Mouse (Mus musculus): ENCODE data around the gene Fgfr2.

- TF ChIP-seq CTCF (conservative IDR thresholded peaks at IDR 0.05; ENCODE audit: low read length) (no peak), POU5F1 (IDR thresholded peaks at IDR 0.05; ENCODE audit: borderline replicate concordance, low read length) (no peak)
Measured at GRCm38 (mm10) chr7:130523451-130523850, 2599.7 kb downstream of the Fgfr2 start.

All from E14TG2a.4 (cell line).